Mouse (Mus musculus) heart, embryonic 11.5 days (tissue): ENCODE measurements at regions not wholly inside any gene's neighbourhood (a gene's known extent, or its start where the extent isn't known, plus 50 kb on each side); places are given as distances from the start of the nearest gene placed in this dataset.

Experiments
- ATAC-seq: fragments of 200-750 bp; cut with Nextera tagmentation; replicated peaks from 2 replicates; pipeline ENCODE4 v1.8.0; 2017; ENCODE audit warnings: moderate library complexity; ENCODE audit not compliant: insufficient number of reproducible peaks, low FRiP score, low TSS enrichment
- H3K27ac ChIP-seq: fragments of 300-500 bp; sonication (generic); 2 replicates; pipeline ENCODE4 v1.5.1; 2014; ENCODE audit warnings: mild to moderate bottlenecking, low read depth, low read length
- H3K27me3 ChIP-seq: fragments of 300-500 bp; sonication (generic); 2 replicates; pipeline ENCODE4 v1.6.1; 2014; ENCODE audit warnings: mild to moderate bottlenecking, low read length, mixed read lengths; ENCODE audit not compliant: control insufficient read depth, insufficient read depth
- H3K36me3 ChIP-seq: fragments of 300-500 bp; sonication (generic); 2 replicates; pipeline ENCODE4 v1.6.1; 2014; ENCODE audit warnings: mild to moderate bottlenecking, low read length, moderate library complexity, mixed read lengths; ENCODE audit not compliant: control insufficient read depth, insufficient read depth
- H3K4me1 ChIP-seq: fragments of 300-500 bp; sonication (generic); 2 replicates; pipeline ENCODE4 v1.6.1; 2014; ENCODE audit warnings: low read length; ENCODE audit not compliant: control insufficient read depth, insufficient read depth
- H3K4me2 ChIP-seq: fragments of 300-500 bp; sonication (generic); 2 replicates; pipeline ENCODE4 v1.6.1; 2014; ENCODE audit warnings: mild to moderate bottlenecking, moderate library complexity
- H3K4me3 ChIP-seq: fragments of 300-500 bp; sonication (generic); 2 replicates; pipeline ENCODE4 v1.5.1; 2014; ENCODE audit warnings: low read depth, low read length
- H3K9ac ChIP-seq: fragments of 300-500 bp; sonication (generic); 2 replicates; pipeline ENCODE4 v1.6.1; 2014; ENCODE audit warnings: mild to moderate bottlenecking, low read depth, low read length, moderate library complexity
- H3K9me3 ChIP-seq: fragments of 300-500 bp; sonication (generic); replicated peaks from 2 replicates; pipeline ENCODE4 v1.6.1; 2016; ENCODE audit warnings: low read length; ENCODE audit not compliant: control insufficient read depth
- WGBS: fragments of 180-500 bp; shearing (Covaris S2); extraction: QIAGEN DNeasy Blood & Tissue Kit; methylation state at CpG from one replicate; pipeline ENCODE4 v1.1.7; 2014; ENCODE audit not compliant: insufficient replicate concordance; 5-methylcytosine and 5-hydroxymethylcytosine counted together

- no peaks in the 10 kb centered on the region for H3K36me3 ChIP-seq
- H3K9me3 ChIP-seq, result no peaks in the 10 kb centered on the region
- no peak overlapping the region for H3K4me2 ChIP-seq
- no peaks in the 10 kb centered on the region for H3K27me3 ChIP-seq
- H3K27ac ChIP-seq, result peak overlapping the region; percentile 84
- no peak overlapping the region for H3K9ac ChIP-seq
- H3K4me1 ChIP-seq, result peaks cover 15% of the 10 kb centered on the region
- H3K4me3 ChIP-seq, result no peak overlapping the region
- ATAC-seq, result peak; percentile 81
- 23% methylated on average over 8 of the region's 8 CpGs for WGBS
These were observed 80.0 kb upstream of the P3h2 start for GRCm38 (mm10) chr16:26185288-26186281.

- WGBS, result 35% methylated on average over 6 of the region's 6 CpGs
- Histone ChIP-seq H3K9ac (no peak overlapping the region), H3K4me2 (no peak overlapping the region), H3K27ac (peak overlapping the region; percentile 57), H3K36me3 (no peaks in the 10 kb centered on the region), H3K9me3 (no peaks in the 10 kb centered on the region), H3K4me1 (peaks cover 15% of the 10 kb centered on the region), H3K27me3 (no peaks in the 10 kb centered on the region), H3K4me3 (no peak overlapping the region)
- ATAC-seq, result peak; percentile 60; the same call in 1 of the 2 replicates
These were observed 79.2 kb upstream of the P3h2 start for GRCm38 (mm10) chr16:26184647-26185262.

DNA sequence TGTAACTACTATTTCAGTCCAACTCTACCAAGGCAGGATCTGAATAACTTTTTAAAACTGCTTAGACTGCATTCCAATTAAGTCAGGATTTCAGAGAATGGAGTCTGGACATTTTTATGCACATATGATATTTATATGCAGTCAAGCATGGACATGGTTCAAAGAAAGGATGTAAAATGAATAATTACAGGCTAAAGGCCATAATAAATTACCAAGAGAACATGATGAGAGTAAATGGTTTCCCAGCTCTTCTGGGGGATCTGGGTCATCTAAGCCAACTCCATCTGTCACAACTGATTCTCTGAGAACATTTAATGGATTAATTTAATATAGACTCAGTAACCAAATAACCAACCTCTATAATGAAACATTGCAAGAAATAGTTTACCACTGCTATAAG, 77.9 kb upstream of the P3h2 start:
- Histone ChIP-seq H3K27me3 (no peaks in the 10 kb centered on the region), H3K27ac (no peak overlapping the region), H3K9me3 (no peaks in the 10 kb centered on the region), H3K4me1 (peaks cover 15% of the 10 kb centered on the region), H3K36me3 (no peaks in the 10 kb centered on the region), H3K4me3 (no peak overlapping the region), H3K9ac (no peak overlapping the region), H3K4me2 (no peak overlapping the region)
- ATAC-seq, result no peak

GRCm38 (mm10) chr16:26181716-26182115, 76.1 kb upstream of the P3h2 start:
- Histone ChIP-seq H3K4me1 (peaks cover 15% of the 10 kb centered on the region), H3K4me3 (no peak overlapping the region), H3K36me3 (no peaks in the 10 kb centered on the region), H3K9me3 (no peaks in the 10 kb centered on the region), H3K27me3 (no peaks in the 10 kb centered on the region), H3K9ac (no peak overlapping the region), H3K4me2 (no peak overlapping the region), H3K27ac (no peak overlapping the region)
- no peak for ATAC-seq
- WGBS, result 72% methylated on average over 3 of the region's 3 CpGs

DNA sequence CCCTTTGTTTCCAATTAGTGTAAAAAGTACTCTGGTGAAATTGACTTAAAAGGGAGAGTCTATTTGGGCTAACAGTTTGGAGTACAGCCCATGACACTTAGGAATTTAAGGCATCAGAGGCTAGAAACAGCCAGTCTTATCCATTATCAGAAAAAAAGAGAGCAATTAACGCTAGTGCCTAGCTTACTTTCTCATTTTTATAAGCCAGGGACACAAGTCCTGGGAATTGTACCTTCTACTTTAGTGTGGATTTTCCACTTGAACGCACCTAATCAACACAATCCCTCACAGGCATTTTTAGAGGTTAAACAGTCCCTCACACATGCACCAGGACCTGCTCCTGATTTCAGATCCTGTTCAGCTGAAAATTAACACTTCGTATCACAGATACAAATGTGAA, 65.9 kb upstream of the P3h2 start:
- Histone ChIP-seq H3K9me3 (no peaks in the 10 kb centered on the region), H3K9ac (no peak overlapping the region), H3K36me3 (no peaks in the 10 kb centered on the region), H3K4me3 (no peak overlapping the region), H3K27me3 (no peaks in the 10 kb centered on the region), H3K27ac (no peak overlapping the region), H3K4me1 (no peaks in the 10 kb centered on the region), H3K4me2 (no peak overlapping the region)
- WGBS, result 47% methylated on average over 3 of the region's 3 CpGs
- no peak for ATAC-seq

GRCm38 (mm10) chr16:26169382-26169781, 63.8 kb upstream of the P3h2 start:
- no peak overlapping the region for H3K4me2 ChIP-seq
- H3K9me3 ChIP-seq, result no peaks in the 10 kb centered on the region
- H3K4me3 ChIP-seq, result no peak overlapping the region
- WGBS, result 85% methylated on average over 1 of the region's 1 CpGs
- no peaks in the 10 kb centered on the region for H3K36me3 ChIP-seq
- ATAC-seq, result no peak
- no peaks in the 10 kb centered on the region for H3K4me1 ChIP-seq
- no peak overlapping the region for H3K27ac ChIP-seq
- H3K9ac ChIP-seq, result no peak overlapping the region
- H3K27me3 ChIP-seq, result no peaks in the 10 kb centered on the region

GRCm38 (mm10) chr16:26168216-26168615, 62.6 kb upstream of the P3h2 start:
- no peak overlapping the region for H3K27ac ChIP-seq
- no peak overlapping the region for H3K9ac ChIP-seq
- WGBS, result 86% methylated on average over 2 of the region's 2 CpGs
- H3K4me2 ChIP-seq, result no peak overlapping the region
- no peaks in the 10 kb centered on the region for H3K36me3 ChIP-seq
- no peak for ATAC-seq
- H3K9me3 ChIP-seq, result no peaks in the 10 kb centered on the region
- no peak overlapping the region for H3K4me3 ChIP-seq
- peaks cover 4% of the 10 kb centered on the region; the same call in 1 of the 2 replicates for H3K4me1 ChIP-seq
- no peaks in the 10 kb centered on the region for H3K27me3 ChIP-seq

GRCm38 (mm10) chr16:26164066-26164465, 58.5 kb upstream of the P3h2 start:
- Histone ChIP-seq H3K4me2 (no peak overlapping the region), H3K9me3 (no peaks in the 10 kb centered on the region), H3K4me3 (no peak overlapping the region), H3K36me3 (no peaks in the 10 kb centered on the region), H3K27me3 (no peaks in the 10 kb centered on the region), H3K9ac (no peak overlapping the region), H3K27ac (no peak overlapping the region), H3K4me1 (peaks cover 5% of the 10 kb centered on the region; the same call in 1 of the 2 replicates)
- 57% methylated on average over 4 of the region's 4 CpGs for WGBS
- no peak for ATAC-seq
